Mouse (Mus musculus) frontal cortex, postnatal 14 days (tissue): ENCODE results near the gene Spa17.

Source experiments
- DNase-seq, 2 experiments: peaks; one replicate each; pipeline ENCODE4 v3.0.0; 2022; ENCODE audit warnings: low spot score in 2 of 2

Spa17 gene

DNA sequence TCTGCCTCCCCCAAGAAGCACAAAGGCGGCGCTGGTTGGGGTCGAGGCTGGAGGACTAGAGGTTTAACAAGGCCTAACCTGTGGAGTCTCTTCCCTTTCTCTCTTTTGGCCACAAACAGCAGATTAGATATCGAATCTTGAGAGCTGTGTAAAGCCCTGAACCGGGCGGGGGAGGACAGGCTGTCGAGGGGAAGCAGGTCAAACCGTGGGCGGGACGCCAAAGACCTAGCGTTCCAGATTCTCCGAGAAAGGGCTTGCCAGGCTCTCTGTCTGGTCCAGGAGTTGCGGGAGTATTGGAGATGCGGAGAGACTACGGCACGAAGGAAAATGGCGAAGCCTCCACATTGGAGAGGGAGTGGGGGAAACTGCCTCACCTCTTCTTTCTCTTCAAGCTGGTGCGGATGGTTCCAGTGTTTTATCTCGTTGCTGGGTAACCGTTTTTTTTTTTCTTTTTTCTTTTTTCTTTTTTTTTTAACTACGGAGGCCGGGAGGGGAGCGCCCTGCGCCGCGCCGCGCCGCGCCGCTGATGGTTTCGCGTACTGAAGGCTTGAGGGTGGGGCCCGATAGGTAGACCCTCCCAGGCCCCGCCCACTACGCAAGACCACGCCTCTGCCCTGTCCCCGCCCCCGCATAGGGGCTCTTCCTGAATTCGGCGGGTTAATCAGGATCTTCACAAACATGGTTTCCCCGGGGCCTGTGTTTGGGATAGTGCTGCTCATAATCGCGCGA lies at the start of gene Spa17:
Gene Spa17, minus strand, starts transcription at position 541 of the 729 bp plus-strand sequence.
- peak; percentile 79 to 82 for DNase-seq

DNA sequence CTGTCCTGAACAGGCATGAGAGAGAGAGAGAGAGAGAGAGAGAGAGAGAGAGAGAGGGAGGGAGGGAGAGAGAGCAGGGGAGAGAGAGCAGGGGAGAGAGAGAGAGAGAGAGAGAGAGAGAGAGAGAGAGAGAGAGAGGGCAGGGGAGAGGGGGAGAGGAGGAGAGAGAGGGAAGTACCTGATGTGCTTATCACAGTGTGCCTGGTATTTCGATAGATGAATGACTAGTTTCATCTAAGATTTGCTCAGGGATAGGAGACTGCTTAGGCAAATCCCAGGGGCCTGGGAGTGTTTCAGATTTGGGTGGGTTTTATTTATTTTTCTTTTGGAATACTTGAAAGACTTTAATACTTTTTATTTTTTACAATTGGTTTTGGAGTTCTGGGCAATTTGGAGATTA lies 49.7 kb upstream of the Spa17 start:
- DNase-seq: no peak

DNA sequence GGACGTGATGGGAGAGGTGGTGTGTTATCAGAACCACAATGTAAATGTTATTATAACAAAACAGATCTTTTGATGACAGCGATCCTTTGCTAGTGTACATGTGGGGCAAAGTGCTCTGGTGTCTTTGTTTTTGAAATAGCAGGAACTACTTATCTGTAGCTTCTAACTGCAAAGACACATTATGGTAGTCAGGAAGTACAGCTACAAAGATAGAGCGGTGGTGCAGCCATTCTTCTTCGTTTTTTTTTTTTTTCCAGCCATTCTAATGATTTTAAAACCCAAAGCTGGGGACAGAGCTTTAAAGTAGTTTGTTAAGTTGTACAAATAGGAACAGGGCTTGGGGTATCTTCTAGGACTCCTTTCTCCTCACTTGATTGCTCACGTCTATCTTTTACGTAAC lies 45.9 kb upstream of the Spa17 start:
- no peak for DNase-seq

DNA sequence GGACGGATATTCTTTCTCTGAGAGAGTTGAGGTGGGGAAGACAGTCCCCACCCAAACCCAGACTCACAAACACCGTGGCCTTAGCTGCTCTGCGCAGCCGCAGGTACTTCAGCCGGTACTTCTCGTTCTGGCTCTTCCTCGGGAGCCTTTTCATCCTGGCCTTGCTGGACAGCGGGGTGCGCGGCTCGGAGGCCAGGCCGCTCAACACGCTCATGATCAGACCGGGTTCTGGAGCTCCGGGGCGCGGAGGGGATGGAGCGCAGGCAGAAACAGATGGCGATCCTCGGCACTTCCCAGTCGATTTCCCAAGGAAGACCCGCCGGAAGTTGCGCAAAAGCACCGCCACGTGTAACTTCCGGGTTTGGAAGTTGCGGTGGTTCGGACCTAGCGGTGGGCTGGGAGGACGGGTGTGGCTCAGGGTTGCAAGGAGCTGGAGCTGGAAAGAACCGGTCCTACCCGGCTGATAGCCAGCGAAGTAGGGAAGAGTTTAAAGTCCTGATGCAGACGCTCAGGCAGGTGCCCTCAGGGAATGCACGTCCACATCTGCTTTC lies 43.5 kb upstream of the Spa17 start, which contains the start of gene Tbrg1:
Gene Tbrg1, minus strand, starts transcription at position 382 of the 551 bp plus-strand sequence.
- DNase-seq: peak; percentile 47 to 69

GRCm38 (mm10) chr9:37656439-37656881 lies 42.9 kb upstream of the Spa17 start:
- DNase-seq: no peak

- no peak for DNase-seq
These were observed 42.4 kb upstream of the Spa17 start for GRCm38 (mm10) chr9:37655961-37656360.

GRCm38 (mm10) chr9:37653836-37654235 lies 40.3 kb upstream of the Spa17 start:
- no peak for DNase-seq

DNA sequence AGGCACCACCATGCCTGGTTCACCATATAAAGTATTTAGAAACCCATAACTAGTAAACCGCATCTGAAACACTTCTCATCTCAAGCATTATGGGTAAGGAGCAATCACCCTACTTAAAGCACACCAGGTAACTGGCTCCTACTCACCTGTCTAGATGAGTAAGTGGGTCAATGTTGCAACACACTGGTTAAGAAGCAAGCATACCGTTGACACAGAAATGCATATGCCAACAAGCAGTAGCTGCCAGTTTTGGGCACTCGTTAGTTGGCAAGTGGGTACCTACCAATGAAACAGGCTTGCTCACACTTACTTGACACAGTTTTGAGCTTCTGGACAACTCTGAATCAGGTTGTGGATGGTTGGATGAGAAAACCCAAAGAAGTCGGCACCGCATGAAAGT lies 37.1 kb upstream of the Spa17 start:
- no peak for DNase-seq

- DNase-seq: no peak
These were observed 32.7 kb upstream of the Spa17 start for GRCm38 (mm10) chr9:37646246-37646645.

GRCm38 (mm10) chr9:37638721-37639120 lies 25.2 kb upstream of the Spa17 start:
- no peak for DNase-seq

GRCm38 (mm10) chr9:37636800-37637542 lies 23.4 kb upstream of the Spa17 start:
- no peak for DNase-seq

DNA sequence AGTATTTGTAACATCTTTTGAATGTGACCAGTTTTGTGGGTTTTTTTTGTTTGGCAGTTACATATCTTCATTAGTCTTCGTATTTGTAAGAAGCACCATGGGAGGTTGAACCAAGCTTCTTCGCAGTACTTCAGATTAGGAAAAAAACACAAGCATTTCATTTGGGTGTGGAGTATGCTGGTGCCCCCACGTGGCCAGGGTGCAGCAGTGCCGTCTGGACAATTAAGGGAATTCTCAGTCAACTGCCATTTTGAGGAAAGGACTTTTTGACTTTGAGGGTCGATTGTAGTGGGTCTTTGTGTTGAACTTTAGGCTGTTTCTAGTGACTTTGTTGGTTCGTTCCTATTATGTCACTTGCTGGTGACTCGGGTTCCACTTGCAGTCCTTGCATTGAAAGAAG lies 22.8 kb upstream of the Spa17 start:
- DNase-seq: peak in 1 of 2 experiments; percentile 51

DNA sequence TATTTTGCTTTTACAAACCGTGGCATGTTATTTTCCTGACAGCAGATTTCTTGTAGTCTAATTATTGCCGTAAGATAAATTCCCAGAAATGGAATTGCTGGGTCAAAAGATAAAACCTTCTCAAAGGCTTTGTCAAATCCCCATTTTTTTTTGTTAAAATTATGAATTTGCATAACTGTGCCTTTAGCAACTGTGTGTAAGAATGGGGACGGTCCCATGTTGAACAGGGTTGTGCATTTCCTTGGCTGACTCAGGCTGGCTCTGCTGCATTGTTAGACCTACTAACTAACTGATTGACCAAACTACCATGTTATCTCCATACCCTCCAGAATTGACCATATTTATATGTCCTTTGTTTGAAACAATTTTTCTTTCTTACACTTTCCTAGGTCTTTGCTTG lies 20.7 kb upstream of the Spa17 start:
- no peak for DNase-seq

DNA sequence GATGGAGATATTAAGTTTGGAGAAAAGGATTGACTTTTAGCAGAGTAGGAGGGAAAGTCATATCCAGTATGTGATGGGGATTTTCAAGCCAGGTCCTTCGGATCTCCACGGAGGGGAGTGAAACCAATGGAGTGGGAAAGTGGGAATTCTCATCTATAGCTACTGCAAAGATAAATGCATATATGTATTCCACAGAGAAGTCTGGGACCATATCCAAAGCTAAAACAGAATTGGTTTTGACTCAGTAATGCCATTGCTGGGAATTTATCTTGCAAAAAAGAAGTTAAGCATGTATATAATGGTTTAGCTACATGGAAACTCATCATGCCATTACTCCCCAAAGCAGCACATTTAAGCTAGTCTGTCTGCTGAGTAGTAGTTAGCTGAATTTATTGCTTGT lies 18.8 kb upstream of the Spa17 start:
- no peak for DNase-seq

DNA sequence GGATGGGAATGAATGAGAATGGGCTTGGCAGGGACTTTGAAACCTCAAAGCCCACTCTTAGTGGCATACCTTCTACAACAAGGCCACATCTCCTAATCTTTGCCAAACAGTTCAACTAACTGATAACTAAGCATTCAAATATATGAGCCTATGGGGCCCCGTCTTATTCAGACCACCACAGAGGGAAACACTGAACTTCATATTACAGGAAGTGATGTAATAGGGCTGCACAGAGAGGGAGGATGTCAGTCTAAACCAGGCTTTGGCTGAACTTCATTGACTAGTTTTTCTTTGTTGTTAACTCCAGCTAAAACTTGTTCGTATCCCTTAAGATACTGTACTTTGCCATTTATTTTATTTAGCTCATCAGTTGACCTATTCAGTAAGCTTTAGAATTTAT lies 16.4 kb upstream of the Spa17 start:
- no peak for DNase-seq

DNA sequence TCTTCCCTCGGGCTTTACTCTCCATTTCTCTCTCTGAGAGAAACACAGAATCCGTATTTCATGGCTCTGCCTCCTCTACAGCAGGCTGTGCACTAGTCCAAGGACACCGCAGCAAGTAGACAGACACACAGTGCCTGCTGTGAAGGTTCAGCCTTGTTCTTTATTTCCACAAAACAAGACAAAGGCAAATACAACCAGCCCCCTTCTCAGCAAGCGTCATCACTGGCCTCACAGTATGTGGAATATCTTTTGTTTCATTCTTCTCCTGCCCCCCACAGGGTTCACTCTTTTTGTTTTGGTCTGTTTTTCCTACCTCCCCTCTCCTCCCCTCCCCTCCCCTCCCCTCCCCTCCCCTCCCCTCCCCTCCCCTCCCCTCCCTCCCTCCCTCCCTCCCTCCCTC lies 15.1 kb upstream of the Spa17 start:
- DNase-seq: no peak

DNA sequence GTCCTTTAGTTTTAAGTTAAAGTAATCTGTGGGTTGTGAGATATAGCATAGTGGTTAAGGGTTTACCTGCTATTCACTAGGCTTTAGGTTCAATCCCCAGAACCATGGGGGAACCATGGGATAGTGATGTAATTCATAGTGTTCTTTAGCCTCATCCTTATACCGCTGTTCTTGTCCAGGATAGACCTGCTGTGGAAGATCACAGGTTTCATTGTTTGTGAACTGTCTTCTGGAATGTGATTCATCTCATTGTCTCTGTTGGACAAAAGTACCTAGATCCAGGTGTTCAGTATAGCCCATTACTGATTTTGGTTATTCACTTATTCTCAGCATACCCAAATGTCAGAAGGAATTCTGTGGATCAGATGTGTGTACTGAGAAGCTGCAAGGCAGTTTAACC lies 13.7 kb upstream of the Spa17 start:
- DNase-seq: no peak

- DNase-seq: peak in 1 of 2 experiments; percentile 19
These were observed 12.6 kb upstream of the Spa17 start for GRCm38 (mm10) chr9:37626103-37626567.

- peak; percentile 70 to 73 for DNase-seq
These were observed 12.1 kb upstream of the Spa17 start for GRCm38 (mm10) chr9:37625641-37626040.

- DNase-seq: no peak
These were observed 11.6 kb upstream of the Spa17 start for GRCm38 (mm10) chr9:37625129-37625528.

DNA sequence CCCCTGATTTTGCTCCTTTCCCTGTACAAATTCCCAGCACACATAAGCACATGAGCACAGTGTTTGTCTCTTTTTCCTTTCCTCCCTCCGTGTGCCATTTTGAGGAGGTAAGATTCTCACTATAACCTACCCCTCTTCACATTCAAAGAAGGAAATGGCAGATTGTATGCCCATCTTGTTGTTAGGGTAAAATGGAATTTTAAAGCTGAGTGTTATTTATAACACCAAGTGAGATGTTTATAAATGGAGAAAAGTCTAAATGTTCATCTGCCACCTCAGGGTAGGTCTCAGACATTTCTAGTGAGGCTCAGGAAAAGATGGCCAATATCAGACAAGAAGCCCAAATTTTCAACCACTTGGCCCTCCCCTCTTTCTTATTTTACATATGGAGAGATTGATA lies 11.0 kb upstream of the Spa17 start:
- no peak for DNase-seq

GRCm38 (mm10) chr9:37623981-37624380 lies 10.5 kb upstream of the Spa17 start:
- DNase-seq: no peak

GRCm38 (mm10) chr9:37621290-37621689 lies 7.8 kb upstream of the Spa17 start:
- DNase-seq: no peak
